Mouse (Mus musculus) kidney, adult 2 months (tissue): ENCODE measurements around the gene Il22ra1.

Source experiments
- CTCF ChIP-seq: fragments of 200-500 bp; conservative IDR thresholded peaks from 2 replicates; pipeline ENCODE4 v1.5.1; 2011; ENCODE audit warnings: low read depth, mild to moderate bottlenecking, control low read depth, low read length, moderate library complexity, mixed read lengths; ENCODE audit not compliant: insufficient read depth, insufficient read length
- POLR2A ChIP-seq: fragments of 200-500 bp; IDR thresholded peaks from one replicate; pipeline ENCODE4 v1.6.1; 2011; ENCODE audit warnings: low read depth, low read length, control low read depth

- no peak for TF ChIP-seq CTCF
- no peak for TF ChIP-seq POLR2A
Measured at GRCm38 (mm10) chr4:135744726-135745448, 16.9 kb downstream of the Il22ra1 start.
